Mouse (Mus musculus) CD4-positive, CD25-positive, alpha-beta regulatory T cell, adult 2 months (primary cell): ENCODE data around the gene Med19.
A peak's percentile ranks its signal among the peaks of the same experiment; 100 is the strongest.

Experiments used
- DNase-seq: peaks from one replicate; pipeline ENCODE4 v3.0.0-alpha.2; 2012; ENCODE audit warnings: low read depth, low spot score

The Med19 gene

GRCm38 (mm10) chr2:84677968-84678880 is at the start of gene Med19, which contains the start of gene Gm28635:
Gene Med19 (plus strand): TSS chr2:84678402.
Gene Gm28635 (minus strand): TSS chr2:84678041.
- DNase-seq = peak; percentile 98

- DNase-seq = no peak
These were observed 46.2 kb upstream of the Med19 start for GRCm38 (mm10) chr2:84632001-84632400.

GRCm38 (mm10) chr2:84632999-84633398 is 45.2 kb upstream of the Med19 start:
- DNase-seq = peak; percentile 37

GRCm38 (mm10) chr2:84634006-84634405 is 44.2 kb upstream of the Med19 start:
- DNase-seq = no peak

GRCm38 (mm10) chr2:84634934-84635482 is 43.2 kb upstream of the Med19 start:
- no peak for DNase-seq

- DNase-seq = no peak
These were observed 42.6 kb upstream of the Med19 start for GRCm38 (mm10) chr2:84635611-84636010.

GRCm38 (mm10) chr2:84636231-84636741 is 41.9 kb upstream of the Med19 start:
- DNase-seq = no peak

GRCm38 (mm10) chr2:84637452-84638165 is 40.6 kb upstream of the Med19 start:
- no peak for DNase-seq

- no peak for DNase-seq
These were observed 39.6 kb upstream of the Med19 start for GRCm38 (mm10) chr2:84638428-84639220.

GRCm38 (mm10) chr2:84640833-84641232 is 37.4 kb upstream of the Med19 start:
- no peak for DNase-seq

GRCm38 (mm10) chr2:84646138-84646537 is 32.1 kb upstream of the Med19 start:
- DNase-seq = no peak

- DNase-seq = no peak
These were observed 31.1 kb upstream of the Med19 start for GRCm38 (mm10) chr2:84647051-84647568.

GRCm38 (mm10) chr2:84648369-84648768 is 29.8 kb upstream of the Med19 start:
- no peak for DNase-seq

- DNase-seq = no peak
These were observed 28.5 kb upstream of the Med19 start for GRCm38 (mm10) chr2:84649674-84650073.

GRCm38 (mm10) chr2:84650464-84651195 is 27.6 kb upstream of the Med19 start, which contains the start of gene Ctnnd1:
Gene Ctnnd1 (minus strand): TSS chr2:84650765.
- peak; percentile 22 for DNase-seq

GRCm38 (mm10) chr2:84653354-84653753 is 24.8 kb upstream of the Med19 start:
- no peak for DNase-seq

- DNase-seq = no peak
These were observed 22.3 kb upstream of the Med19 start for GRCm38 (mm10) chr2:84655864-84656263.

- no peak for DNase-seq
These were observed 19.4 kb upstream of the Med19 start, which contains the start of gene Btbd18 for GRCm38 (mm10) chr2:84658806-84659205. Gene Btbd18 (plus strand): TSS chr2:84659079.

- DNase-seq = peak; percentile 81
These were observed 17.9 kb upstream of the Med19 start for GRCm38 (mm10) chr2:84660253-84660652.

- peak; percentile 76 for DNase-seq
These were observed 15.3 kb upstream of the Med19 start for GRCm38 (mm10) chr2:84662866-84663265.
